Mouse (Mus musculus) lung, adult 2 months (tissue): ENCODE results near the gene Igdcc4.

Source experiments
- CTCF ChIP-seq: fragments of 200-500 bp; IDR thresholded peaks from 2 replicates; pipeline ENCODE4 v1.5.1; 2011; ENCODE audit warnings: mild to moderate bottlenecking, low read length, control low read depth; ENCODE audit not compliant: insufficient read depth
- POLR2A ChIP-seq: fragments of 200-500 bp; IDR thresholded peaks from 2 replicates; pipeline ENCODE4 v1.6.1; 2011; ENCODE audit warnings: low read depth, mild to moderate bottlenecking, control low read depth, low read length, borderline replicate concordance; ENCODE audit errors: extremely low read depth

- TF ChIP-seq CTCF (no peak), POLR2A (no peak)
Observed at GRCm38 (mm10) chr9:65146001-65146400, 44.7 kb downstream of the Igdcc4 start.
